Mouse (Mus musculus) intestine, embryonic 16.5 days (tissue): ENCODE measurements around the gene Bloc1s2. TPM values are rescaled to one million over a fixed set of nuclear protein-coding genes. Genes with fewer than 3 reads are reported as not detected.
"Not testable (repeated sequence)": the region's sequence is repeated elsewhere in the genome, so short reads cannot be mapped to it uniquely, and the experiment has no call there.

Experiments
- ATAC-seq: fragments of 200-750 bp; cut with Nextera tagmentation; 2 replicates; pipeline ENCODE4 v1.8.0; 2017; ENCODE audit warnings: moderate TSS enrichment, moderate library complexity
- H3K27ac ChIP-seq: fragments of 300-500 bp; sonication (generic); 2 replicates; pipeline ENCODE4 v1.5.1; 2014; ENCODE audit warnings: mild to moderate bottlenecking, low read length
- H3K27me3 ChIP-seq: fragments of 300-500 bp; sonication (generic); replicated peaks from 2 replicates; pipeline ENCODE4 v1.6.1; 2014; ENCODE audit warnings: low read length, control low read depth, mixed read lengths; ENCODE audit not compliant: control insufficient read depth, insufficient read depth
- H3K36me3 ChIP-seq: fragments of 300-500 bp; sonication (generic); 2 replicates; pipeline ENCODE4 v1.6.1; 2014; ENCODE audit warnings: low read length, control low read depth; ENCODE audit not compliant: control insufficient read depth, insufficient read depth
- H3K4me1 ChIP-seq: fragments of 300-500 bp; sonication (generic); 2 replicates; pipeline ENCODE4 v1.6.1; 2014; ENCODE audit warnings: low read length, control low read depth, mixed read lengths; ENCODE audit not compliant: control insufficient read depth, insufficient read depth
- H3K4me2 ChIP-seq: fragments of 300-500 bp; sonication (generic); 2 replicates; pipeline ENCODE4 v1.6.1; 2014; ENCODE audit warnings: low read depth, low read length, control low read depth
- H3K4me3 ChIP-seq: fragments of 300-500 bp; sonication (generic); 2 replicates; pipeline ENCODE4 v1.5.1; 2014; ENCODE audit warnings: mild to moderate bottlenecking, low read length
- H3K9ac ChIP-seq: fragments of 300-500 bp; sonication (generic); 2 replicates; pipeline ENCODE4 v1.6.1; 2014; ENCODE audit warnings: low read depth, low read length
- H3K9me3 ChIP-seq: fragments of 300-500 bp; sonication (generic); 2 replicates; pipeline ENCODE4 v1.6.1; 2016; ENCODE audit warnings: low read length, control low read depth; ENCODE audit not compliant: control insufficient read depth
- WGBS: fragments of 180-500 bp; shearing (Covaris S2); extraction: QIAGEN DNeasy Blood & Tissue Kit; methylation state at CpG from one replicate; pipeline ENCODE4 v1.1.7; 2014; 5-methylcytosine and 5-hydroxymethylcytosine counted together
- polyA plus RNA-seq: library from polyadenylated mRNA; unstranded; fragments of >200 nt; fragmentation: Nextera tagmentation; extraction: Ambion mirVana; gene quantifications from 2 replicates; pipeline ENCODE4 v1.2.1, GENCODE M21; 2015

Bloc1s2 gene
- polyA plus RNA-seq, 1 experiment from 2014 or later, result 90.9 TPM

DNA sequence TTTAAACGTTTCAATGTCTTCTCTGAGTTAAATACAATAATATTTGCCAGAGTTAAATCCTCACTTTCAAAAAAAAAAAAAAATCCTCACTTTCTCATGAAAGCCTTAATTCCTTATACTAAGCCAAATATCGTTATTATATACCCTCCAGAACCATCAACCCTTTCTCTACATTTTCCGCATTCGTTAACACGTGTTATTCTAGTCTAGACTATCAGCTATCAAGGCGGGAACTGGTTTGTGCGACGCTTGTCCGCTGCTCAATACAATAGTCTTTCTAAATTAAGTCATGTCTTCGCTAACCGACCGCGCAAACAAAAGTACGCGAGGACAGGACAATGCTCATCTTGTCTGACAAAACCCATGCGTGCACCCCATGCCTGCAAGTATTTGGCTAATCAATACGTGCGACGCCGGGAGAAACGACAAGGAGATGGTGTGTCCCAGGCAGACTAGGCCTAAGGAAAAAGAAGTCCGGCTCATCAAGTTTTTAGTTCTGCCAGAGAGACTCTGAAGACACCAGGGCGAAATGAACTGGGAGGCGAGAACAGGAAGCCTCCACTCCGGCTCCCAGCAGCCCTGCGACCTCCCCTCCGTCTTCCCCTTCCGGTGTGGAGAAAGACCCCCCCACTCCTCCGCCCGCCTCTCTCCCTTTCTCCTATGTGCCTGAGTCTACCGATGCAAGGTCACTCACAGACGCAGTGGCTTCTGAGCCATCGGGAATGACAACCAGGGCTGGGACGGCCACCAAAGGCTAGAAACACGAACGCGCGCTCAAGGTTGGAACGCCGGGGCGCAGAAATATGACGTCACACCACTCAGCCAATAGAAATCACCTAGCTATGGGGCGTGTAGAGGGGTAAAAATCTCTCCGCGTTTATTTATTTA lies 10.9 kb downstream of the Bloc1s2 start, which contains the start of gene Cwf19l1:
TSS of gene Cwf19l1 (minus strand) at position 805 of the 888 bp plus-strand sequence.
- H3K9me3 ChIP-seq, result no peaks in the 10 kb centered on the region
- ATAC-seq, result peak; percentile 94
- peaks cover 8% of the 10 kb centered on the region for H3K4me1 ChIP-seq
- H3K9ac ChIP-seq, result peak within 1 kb of the TSS; percentile 75
- peaks cover 8% of the 10 kb centered on the region for H3K36me3 ChIP-seq
- H3K27me3 ChIP-seq, result no peaks in the 10 kb centered on the region
- under 1% methylated on average over 45 of the region's 45 CpGs for WGBS
- peak within 1 kb of the TSS; percentile 65 for H3K4me2 ChIP-seq
- peak within 1 kb of the TSS; percentile 59 for H3K4me3 ChIP-seq
- peak within 1 kb of the TSS; percentile 86 for H3K27ac ChIP-seq

DNA sequence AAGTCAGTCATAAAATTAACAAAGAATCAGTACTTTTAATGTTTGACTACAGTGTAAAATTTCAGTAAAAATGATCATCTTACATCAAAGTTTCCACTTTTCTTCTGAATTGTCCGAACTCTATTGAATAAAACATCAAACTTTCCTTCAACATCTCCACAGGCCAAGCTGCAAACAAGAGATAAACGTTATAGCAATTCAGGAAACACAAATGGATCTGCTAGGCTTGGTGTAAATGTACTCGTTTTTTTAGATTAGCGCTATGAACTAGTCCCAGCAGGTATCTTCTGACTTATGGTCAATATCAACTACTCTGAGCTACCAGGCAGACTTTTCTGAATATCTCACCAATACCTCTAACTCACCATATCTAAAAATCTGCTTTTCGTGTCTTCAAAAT lies 13.3 kb downstream of the Bloc1s2 start:
- Histone ChIP-seq H3K9me3 (no peaks in the 10 kb centered on the region), H3K9ac (no peak overlapping the region), H3K27me3 (no peaks in the 10 kb centered on the region), H3K27ac (no peak overlapping the region), H3K4me1 (peaks cover 8% of the 10 kb centered on the region), H3K36me3 (peaks cover 7% of the 10 kb centered on the region; the same call in 1 of the 2 replicates), H3K4me3 (no peak overlapping the region), H3K4me2 (no peak overlapping the region)
- WGBS, result 90% methylated on average over 5 of the region's 5 CpGs
- ATAC-seq, result no peak

DNA sequence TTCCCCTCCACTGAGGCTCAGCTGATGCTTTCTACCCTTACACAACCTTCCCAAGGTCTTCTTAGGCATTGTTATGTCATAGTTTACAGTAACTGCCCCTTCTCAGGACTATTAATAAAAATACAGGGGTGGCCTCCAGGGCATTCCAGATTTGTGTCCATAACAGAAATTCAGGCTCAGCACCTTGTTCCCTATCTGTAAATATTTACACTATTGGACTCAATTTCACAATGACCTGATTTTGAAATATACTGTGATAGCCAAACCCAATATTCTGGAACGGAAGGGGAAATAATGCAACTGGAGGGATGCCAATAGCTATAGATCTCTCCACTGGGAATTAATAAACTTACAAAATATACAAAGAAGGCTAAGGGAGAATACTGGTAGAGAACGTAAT lies 17.7 kb downstream of the Bloc1s2 start:
- H3K9me3 ChIP-seq, result no peaks in the 10 kb centered on the region
- peaks cover 18% of the 10 kb centered on the region for H3K36me3 ChIP-seq
- H3K27me3 ChIP-seq, result no peaks in the 10 kb centered on the region
- H3K9ac ChIP-seq, result no peak overlapping the region
- H3K4me2 ChIP-seq, result no peak overlapping the region
- ATAC-seq, result no peak
- H3K27ac ChIP-seq, result peak overlapping the region; percentile 25; the same call in 1 of the 2 replicates
- 76% methylated on average over 2 of the region's 2 CpGs for WGBS
- no peak overlapping the region for H3K4me3 ChIP-seq
- H3K4me1 ChIP-seq, result no peaks in the 10 kb centered on the region

DNA sequence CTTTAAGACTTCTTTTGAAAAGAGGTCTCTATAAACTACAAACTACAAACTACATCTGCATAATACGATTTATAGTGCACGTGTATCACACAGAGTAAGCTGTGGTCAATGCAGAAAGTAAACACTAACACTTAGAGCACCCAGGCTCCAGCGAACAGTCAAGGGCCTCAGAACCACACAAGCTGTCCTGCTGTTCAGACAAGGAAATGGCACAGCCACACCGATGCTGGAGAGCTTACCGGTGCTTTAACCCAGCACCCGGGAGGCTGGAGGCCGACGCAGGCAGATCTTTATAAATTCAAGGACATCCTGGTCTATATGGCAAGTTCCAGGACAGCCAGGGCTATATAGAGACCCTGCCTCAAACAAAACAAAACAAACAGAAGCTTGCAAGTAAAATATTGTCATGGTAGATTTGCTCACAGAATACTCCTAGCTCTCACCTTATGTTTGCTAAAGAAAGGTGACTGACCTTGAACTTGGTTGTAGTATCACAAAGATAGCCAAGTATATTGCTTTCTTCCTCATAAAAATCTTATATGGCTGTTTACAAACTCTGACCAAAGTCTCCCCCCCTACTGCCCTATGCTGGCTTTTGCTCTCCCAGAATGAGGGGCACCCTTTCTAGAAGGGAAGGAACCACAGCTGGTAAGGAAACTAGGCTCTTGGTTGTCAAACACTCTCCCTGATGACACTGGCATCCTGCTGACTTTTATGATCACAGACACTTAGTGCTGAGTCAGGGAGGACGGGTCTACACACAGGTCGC lies 18.3 kb downstream of the Bloc1s2 start:
- H3K27ac ChIP-seq, result peak overlapping the region; percentile 48; the same call in 1 of the 2 replicates
- peak; percentile 82 for ATAC-seq
- H3K4me1 ChIP-seq, result no peaks in the 10 kb centered on the region
- H3K4me3 ChIP-seq, result no peak overlapping the region
- H3K4me2 ChIP-seq, result no peak overlapping the region
- WGBS, result 71% methylated on average over 10 of the region's 10 CpGs
- no peaks in the 10 kb centered on the region for H3K9me3 ChIP-seq
- H3K9ac ChIP-seq, result no peak overlapping the region
- H3K36me3 ChIP-seq, result peaks cover 22% of the 10 kb centered on the region
- H3K27me3 ChIP-seq, result no peaks in the 10 kb centered on the region

DNA sequence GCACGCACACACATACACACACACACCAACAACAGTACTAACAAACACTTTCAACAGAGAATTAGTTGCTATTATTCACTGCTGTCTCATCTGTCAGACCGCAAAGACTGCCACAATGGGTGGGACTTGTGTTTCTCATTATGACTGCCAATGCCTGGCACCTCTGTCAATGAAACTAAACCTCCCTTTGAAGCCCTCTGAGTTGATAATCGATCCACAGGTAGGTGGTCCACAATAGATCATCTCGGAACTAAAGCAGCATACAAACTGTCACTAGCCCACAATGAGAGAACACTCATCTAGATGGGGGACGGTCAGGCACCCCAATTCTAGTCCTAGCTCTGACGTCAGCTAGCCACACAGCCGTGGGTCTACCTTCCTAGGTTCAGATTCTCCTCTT lies 25.1 kb downstream of the Bloc1s2 start:
- H3K4me2 ChIP-seq, result no peak overlapping the region

DNA sequence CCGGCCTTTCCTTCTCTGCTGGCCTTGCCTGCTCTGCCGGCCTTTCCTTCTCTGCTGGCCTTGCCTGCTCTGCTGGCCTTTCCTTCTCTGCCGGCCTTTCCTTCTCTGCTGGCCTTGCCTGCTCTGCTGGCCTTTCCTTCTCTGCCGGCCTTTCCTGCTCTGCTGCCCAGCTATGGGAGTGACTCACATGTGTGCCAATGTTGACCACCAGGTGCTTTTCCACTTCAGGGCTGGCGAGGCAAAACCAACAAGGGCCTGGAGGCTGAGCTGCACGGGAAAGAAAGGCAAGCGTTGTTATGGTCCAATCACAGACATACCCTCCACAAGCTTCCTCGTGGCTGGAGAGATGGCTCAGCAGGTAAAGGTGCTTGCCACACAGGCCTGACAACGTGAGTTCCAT lies 25.6 kb downstream of the Bloc1s2 start:
- not testable (repeated sequence) for H3K9ac ChIP-seq, H3K27ac ChIP-seq, H3K27me3 ChIP-seq, ATAC-seq, H3K4me3 ChIP-seq, H3K9me3 ChIP-seq, H3K4me2 ChIP-seq, H3K4me1 ChIP-seq
- peaks cover 21% of the 10 kb centered on the region for H3K36me3 ChIP-seq
- 88% methylated on average over 7 of the region's 9 CpGs for WGBS

More for the DNA sequence above, 25.1 kb downstream of the Bloc1s2 start:
- 92% methylated on average over 7 of the region's 7 CpGs for WGBS
- Histone ChIP-seq H3K27me3 (no peaks in the 10 kb centered on the region), H3K4me1 (no peaks in the 10 kb centered on the region), H3K9me3 (no peaks in the 10 kb centered on the region), H3K4me3 (no peak overlapping the region), H3K9ac (no peak overlapping the region), H3K27ac (no peak overlapping the region), H3K36me3 (peaks cover 21% of the 10 kb centered on the region)
- ATAC-seq, result no peak

DNA sequence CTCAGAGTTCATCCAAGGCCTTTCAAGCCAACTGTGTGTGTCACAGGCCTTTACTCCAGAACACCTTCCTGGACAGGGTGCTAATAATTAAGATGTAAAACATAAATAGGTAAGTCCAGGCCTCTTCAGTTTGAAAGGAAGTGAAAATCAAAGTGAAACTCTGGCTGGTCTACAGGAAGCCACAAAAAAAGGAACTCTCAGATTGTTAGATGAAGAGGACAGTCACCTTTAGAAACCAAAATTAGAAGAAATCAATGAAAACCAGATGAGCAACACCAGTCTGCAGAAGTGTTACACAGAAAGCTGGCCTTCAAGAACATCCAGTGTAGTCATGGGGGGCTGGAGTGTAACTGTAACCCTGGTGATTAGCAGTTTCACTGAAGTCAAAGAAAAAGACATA lies 28.5 kb downstream of the Bloc1s2 start:
- Histone ChIP-seq H3K27me3 (no peaks in the 10 kb centered on the region), H3K9me3 (no peaks in the 10 kb centered on the region), H3K4me2 (no peak overlapping the region), H3K4me3 (no peak overlapping the region), H3K27ac (no peak overlapping the region), H3K36me3 (peaks cover 8% of the 10 kb centered on the region; the same call in 1 of the 2 replicates), H3K9ac (no peak overlapping the region), H3K4me1 (no peaks in the 10 kb centered on the region)
- ATAC-seq, result no peak

DNA sequence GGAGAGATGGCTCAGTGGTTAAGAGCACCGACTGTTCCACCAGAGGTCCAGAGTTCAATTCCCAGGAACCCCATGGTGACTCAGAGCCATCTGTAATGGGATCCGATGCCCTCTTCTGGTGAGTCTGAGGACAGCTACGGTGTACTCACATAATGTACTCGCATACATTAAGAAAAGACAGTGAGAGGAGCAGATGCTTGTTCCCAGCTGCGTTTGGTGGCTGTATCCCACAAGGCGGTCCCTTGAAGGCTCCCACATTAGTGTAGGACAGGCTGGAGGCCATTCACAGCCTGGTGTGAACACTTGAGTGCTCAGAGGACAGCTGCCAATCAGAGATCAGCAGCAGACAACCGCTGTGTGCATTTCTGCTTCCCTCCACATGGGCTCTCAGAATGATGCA lies 34.5 kb downstream of the Bloc1s2 start:
- no peaks in the 10 kb centered on the region for H3K9me3 ChIP-seq
- H3K4me1 ChIP-seq, result 0 out of 2 replicates have a peak, but pooled peaks cover 3% of the 10 kb centered on the region
- no peaks in the 10 kb centered on the region for H3K27me3 ChIP-seq
- no peak overlapping the region for H3K4me3 ChIP-seq
- 65% methylated on average over 7 of the region's 7 CpGs for WGBS
- H3K9ac ChIP-seq, result no peak overlapping the region
- no peak overlapping the region for H3K27ac ChIP-seq
- 0 out of 2 replicates have a peak, but pooled peaks cover 7% of the 10 kb centered on the region for H3K36me3 ChIP-seq
- H3K4me2 ChIP-seq, result no peak overlapping the region
- ATAC-seq, result no peak

DNA sequence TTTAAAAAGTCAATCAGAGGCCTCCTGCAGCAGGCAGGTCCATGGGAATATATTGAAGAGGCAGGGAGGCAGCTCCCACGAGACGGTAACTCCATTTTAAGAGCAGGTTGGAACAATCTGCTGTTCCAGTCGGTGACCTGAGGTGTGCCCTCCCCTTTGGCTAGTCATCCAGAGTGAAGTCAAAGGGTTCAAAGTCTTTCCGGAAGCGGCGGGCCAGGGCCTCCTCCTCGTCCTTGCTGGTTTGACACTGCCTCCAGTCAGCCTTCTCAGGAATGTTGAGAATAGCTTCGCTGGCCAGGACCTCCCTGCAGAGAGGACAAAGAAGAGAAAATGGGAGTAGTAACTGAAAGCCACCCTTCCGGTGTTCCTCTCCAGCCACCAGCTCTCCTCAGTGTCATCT lies 35.9 kb downstream of the Bloc1s2 start:
- no peaks in the 10 kb centered on the region for H3K27me3 ChIP-seq
- no peaks in the 10 kb centered on the region for H3K9me3 ChIP-seq
- 0 out of 2 replicates have a peak, but pooled peaks have one; percentile 28 for ATAC-seq
- H3K4me2 ChIP-seq, result no peak overlapping the region
- 0 out of 2 replicates have a peak, but pooled peaks cover 7% of the 10 kb centered on the region for H3K36me3 ChIP-seq
- H3K4me3 ChIP-seq, result no peak overlapping the region
- H3K9ac ChIP-seq, result no peak overlapping the region
- H3K4me1 ChIP-seq, result peaks cover 9% of the 10 kb centered on the region; the same call in 1 of the 2 replicates
- WGBS, result 81% methylated on average over 9 of the region's 9 CpGs
- H3K27ac ChIP-seq, result peak overlapping the region; percentile 38
